Mouse (Mus musculus): ENCODE data around the gene Ociad2. TPM values are rescaled to one million over a fixed set of nuclear protein-coding genes. Genes with fewer than 3 reads are reported as not detected.
"Not testable (repeated sequence)": the region's sequence is repeated elsewhere in the genome, so short reads cannot be mapped to it uniquely, and the experiment has no call there.

Ociad2 gene
- total RNA-seq, 2 experiments from 2014 or later: 0.11 to 1.8 TPM

GRCm38 (mm10) chr5:73353978-73354377, 13.2 kb upstream of the Ociad2 start:
- no peak for ATAC-seq (ENCODE audit: poor library complexity, severe bottlenecking)

DNA sequence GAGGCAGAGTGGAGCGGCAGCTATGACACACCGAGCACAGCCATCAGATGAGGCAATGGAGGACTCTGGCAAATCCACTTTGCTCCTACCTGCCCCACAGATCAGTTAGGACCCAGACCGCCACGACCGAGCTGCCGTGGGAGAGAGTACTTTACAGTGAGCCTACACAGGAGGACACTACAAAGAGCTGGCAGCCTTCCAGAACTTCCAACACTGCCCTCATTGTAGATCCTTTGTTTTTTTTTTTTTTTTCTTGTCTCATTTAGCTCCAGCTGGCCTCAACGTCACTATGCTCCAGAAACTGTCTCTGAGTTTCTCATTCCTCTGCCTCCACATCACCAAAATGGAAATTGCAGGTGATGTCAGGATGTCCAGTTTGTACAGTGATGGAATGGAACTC, 12.7 kb upstream of the Ociad2 start:
- no peak for ATAC-seq (ENCODE audit: poor library complexity, severe bottlenecking)

DNA sequence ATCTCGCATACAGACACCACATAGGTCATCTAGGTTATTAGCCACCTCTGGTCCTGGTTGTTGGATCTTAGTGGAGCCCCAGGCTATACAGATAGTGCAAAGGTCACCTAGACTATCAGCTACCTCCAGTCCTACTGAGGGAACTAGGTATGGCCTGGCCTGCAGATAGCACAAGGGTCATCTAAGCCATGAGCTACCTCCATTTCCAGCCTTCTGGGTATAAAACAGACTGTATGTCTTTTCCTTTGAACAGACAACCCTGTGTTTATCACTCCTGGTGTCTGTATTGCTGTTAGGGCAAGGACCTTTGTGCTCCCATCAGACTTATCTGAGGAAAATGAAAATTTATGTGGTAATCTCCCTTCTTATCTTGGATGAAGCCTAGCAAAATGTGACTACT, 11.0 kb upstream of the Ociad2 start:
- ATAC-seq (ENCODE audit: poor library complexity, severe bottlenecking): no peak

GRCm38 (mm10) chr5:73349514-73349913, 8.7 kb upstream of the Ociad2 start:
- no peak for ATAC-seq (ENCODE audit: poor library complexity, severe bottlenecking)

- ATAC-seq (ENCODE audit: poor library complexity, severe bottlenecking): no peak
These were observed 4.4 kb upstream of the Ociad2 start for GRCm38 (mm10) chr5:73345254-73345653.

- ATAC-seq (ENCODE audit: poor library complexity, severe bottlenecking): no peak
These were observed 3.5 kb upstream of the Ociad2 start for GRCm38 (mm10) chr5:73344310-73344709.

- no peak for ATAC-seq (ENCODE audit: poor library complexity, severe bottlenecking)
These were observed 2.0 kb upstream of the Ociad2 start for GRCm38 (mm10) chr5:73342701-73343355.

GRCm38 (mm10) chr5:73339779-73340722, 777 bp downstream of the Ociad2 start:
- no peak for ATAC-seq (ENCODE audit: poor library complexity, severe bottlenecking)

DNA sequence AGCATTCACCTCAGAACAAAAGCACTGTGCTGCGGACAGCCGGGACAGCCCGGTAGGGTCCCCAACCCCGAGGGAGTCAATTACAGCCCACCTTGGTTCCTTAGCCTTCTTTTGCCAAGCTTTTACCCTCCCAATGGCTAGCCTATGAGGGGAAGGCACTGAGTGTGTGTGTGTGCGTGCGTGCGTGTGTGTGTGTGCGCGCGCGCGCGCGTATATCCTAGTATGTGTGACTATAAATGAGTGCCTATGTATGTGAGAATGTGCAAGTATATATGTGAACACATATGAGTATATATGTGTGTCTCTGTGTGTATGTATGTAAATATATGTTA, 2.0 kb downstream of the Ociad2 start:
- no peak for ATAC-seq (ENCODE audit: poor library complexity, severe bottlenecking)

GRCm38 (mm10) chr5:73337961-73338831, 2.6 kb downstream of the Ociad2 start:
- ATAC-seq (ENCODE audit: poor library complexity, severe bottlenecking): peak; percentile 30; the same call in 1 of the 2 replicates

DNA sequence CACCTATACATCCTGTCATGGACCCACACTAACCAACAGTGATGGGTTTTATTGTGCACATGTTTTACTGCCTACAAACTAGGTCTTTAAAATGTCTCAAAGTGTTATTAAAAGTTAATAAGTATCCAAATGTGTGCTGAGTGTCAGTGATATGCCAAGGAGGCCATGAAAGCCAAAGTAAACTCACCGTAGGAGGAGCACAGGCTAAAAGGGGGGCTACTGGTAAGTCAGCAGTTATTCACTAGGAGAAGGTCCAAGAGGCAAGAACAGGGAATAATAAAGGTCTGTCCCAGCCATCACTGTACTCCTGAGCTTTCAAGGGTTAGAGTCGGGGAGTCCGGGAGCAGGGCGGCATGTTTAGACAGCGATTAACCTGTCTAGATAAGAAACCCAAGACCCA, 4.4 kb downstream of the Ociad2 start:
- no peak for ATAC-seq (ENCODE audit: poor library complexity, severe bottlenecking)

DNA sequence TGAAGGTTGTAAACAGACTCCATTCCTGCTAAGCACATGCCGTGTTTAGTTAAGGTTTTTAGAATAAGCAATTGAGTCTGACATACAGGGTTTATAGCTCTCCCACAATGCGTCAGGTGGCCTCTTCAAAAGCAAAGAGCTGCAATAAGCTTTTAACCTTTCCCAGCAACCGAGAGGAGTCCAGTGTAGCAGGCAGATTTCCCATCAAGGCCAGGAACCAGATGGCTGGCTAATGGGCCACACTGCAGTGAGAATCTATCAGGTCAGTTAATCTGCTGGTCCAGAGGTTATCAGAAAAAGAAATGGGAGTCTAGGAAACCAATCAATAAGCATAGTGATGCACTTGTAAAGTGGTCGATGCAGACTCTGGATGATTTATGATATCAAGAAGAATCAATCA, 9.8 kb downstream of the Ociad2 start:
- no peak for ATAC-seq (ENCODE audit: poor library complexity, severe bottlenecking)

DNA sequence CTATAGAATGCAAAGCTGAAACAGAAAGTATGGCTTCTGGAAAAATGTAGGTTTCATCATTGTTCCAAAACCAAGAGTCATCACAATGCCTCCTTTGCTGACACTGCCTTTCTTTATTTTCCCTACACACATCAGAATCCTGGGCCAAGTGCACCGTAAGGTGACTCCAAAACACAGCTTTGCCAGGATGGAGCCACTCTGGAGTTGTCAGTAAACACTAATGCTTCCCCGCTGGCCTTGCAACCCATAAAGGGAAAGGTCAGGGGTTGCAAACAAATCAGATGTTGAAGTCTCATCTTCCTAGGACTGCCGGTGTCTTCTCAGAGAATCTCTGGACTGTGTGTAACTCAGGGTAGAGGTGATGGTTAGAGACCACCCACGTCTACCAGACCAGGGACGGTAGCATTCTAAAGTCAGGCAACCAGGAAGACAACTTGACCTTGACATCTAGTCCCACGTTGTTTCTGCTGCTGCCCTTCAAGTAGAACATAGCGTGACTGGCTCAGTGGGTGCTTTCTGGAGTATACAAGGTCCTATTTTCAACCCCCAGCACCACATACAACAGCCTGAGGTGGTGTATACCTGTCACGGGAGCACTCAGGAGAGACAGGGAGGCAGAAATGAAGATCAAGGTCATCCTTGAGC, 16.2 kb downstream of the Ociad2 start:
- no peak for ATAC-seq (ENCODE audit: poor library complexity, severe bottlenecking)

DNA sequence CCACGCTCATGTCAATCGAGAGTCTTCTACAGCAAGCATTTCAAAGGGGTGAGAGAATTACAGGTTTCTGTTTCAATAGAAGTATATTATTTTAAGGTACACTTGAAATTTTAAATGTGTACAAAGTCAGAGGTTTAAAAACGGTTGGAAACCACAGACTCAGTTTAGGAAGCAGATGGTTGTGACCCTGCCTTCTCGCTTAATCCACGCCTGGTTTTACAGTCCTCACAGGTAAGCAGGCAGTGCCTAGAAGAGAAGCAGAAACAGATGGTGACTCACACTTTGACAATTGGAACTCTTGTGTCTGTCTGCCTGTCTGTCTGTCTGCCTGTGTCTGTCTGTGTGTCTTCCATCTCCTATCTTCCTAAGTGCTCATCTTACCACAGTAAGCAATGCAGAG, 17.2 kb downstream of the Ociad2 start:
- no peak for ATAC-seq (ENCODE audit: poor library complexity, severe bottlenecking)

DNA sequence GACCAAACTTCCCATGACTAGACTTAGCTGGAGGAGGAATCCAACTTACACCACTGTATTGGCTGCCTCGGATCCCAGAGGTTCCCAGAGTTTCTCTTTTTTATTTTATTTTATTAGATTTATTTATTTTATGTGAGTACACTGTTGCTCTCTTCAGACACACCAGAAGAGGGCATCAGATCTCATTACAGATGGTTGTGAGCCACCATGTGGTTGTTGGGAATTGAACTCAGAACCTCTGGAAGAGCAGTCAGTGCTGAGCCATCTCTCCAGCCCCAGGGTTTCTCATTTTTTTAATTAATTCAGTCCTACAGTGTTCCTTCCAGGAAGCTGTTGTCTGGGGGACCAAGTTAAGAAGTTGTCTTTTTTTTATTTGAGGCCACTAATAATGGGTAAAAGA, 18.1 kb downstream of the Ociad2 start:
- not testable (repeated sequence) for ATAC-seq (ENCODE audit: poor library complexity, severe bottlenecking)

DNA sequence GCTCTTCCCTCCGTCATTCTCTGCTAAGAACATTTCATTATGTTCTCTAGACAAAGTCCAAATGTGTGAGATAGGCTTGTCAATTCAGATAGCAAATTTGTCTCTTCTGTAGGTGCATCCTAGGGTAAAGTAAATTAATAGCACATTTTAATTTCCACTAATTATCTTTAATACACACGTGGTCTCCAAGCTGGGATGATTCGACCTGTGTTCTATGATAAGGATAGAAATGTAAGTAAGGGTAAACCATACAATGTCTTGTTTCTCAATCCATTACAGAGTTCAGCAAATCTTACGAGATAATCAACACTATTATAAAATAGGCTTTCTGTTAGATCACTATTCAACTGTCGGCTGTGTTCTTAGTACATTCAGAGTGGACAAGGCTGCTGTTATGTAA, 21.5 kb downstream of the Ociad2 start:
- ATAC-seq (ENCODE audit: poor library complexity, severe bottlenecking): no peak

DNA sequence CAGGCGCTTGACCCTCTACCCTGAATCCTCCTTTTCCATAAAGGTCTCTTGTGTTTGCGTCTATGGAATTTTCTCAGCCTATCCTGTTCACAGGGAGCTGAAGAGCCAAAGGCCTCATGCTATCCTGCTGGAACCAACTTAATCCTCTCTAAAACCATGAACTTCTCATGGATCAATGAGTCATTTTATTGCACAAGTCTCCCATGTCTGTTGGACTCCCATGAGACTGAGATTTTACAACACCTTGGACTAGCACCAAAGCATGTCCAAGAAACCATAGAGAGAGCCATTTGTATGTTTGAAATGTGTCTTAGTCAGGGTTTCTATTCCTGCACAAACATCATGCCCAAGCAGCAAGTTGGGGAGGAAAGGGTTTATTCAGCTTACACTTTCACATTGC, 26.2 kb downstream of the Ociad2 start:
- no peak for ATAC-seq (ENCODE audit: poor library complexity, severe bottlenecking)

- no peak for ATAC-seq (ENCODE audit: poor library complexity, severe bottlenecking)
These were observed 27.2 kb downstream of the Ociad2 start for GRCm38 (mm10) chr5:73313591-73313990.

- ATAC-seq (ENCODE audit: poor library complexity, severe bottlenecking): peak; percentile 18; the same call in 1 of the 2 replicates
These were observed 29.4 kb downstream of the Ociad2 start for GRCm38 (mm10) chr5:73311458-73311857.

- ATAC-seq (ENCODE audit: poor library complexity, severe bottlenecking): no peak
These were observed 30.4 kb downstream of the Ociad2 start for GRCm38 (mm10) chr5:73310401-73310800.

GRCm38 (mm10) chr5:73309496-73309895, 31.3 kb downstream of the Ociad2 start:
- no peak for ATAC-seq (ENCODE audit: poor library complexity, severe bottlenecking)
